Mouse (Mus musculus): Measurements from ENCODE around the gene Rtn1. TPM values are rescaled to one million over a fixed set of nuclear protein-coding genes. Genes with fewer than 3 reads are reported as not detected.

Rtn1 gene
- total and polyA plus RNA-seq, 2 experiments from 2014 or later, result 6.5 to 11.7 TPM

DNA sequence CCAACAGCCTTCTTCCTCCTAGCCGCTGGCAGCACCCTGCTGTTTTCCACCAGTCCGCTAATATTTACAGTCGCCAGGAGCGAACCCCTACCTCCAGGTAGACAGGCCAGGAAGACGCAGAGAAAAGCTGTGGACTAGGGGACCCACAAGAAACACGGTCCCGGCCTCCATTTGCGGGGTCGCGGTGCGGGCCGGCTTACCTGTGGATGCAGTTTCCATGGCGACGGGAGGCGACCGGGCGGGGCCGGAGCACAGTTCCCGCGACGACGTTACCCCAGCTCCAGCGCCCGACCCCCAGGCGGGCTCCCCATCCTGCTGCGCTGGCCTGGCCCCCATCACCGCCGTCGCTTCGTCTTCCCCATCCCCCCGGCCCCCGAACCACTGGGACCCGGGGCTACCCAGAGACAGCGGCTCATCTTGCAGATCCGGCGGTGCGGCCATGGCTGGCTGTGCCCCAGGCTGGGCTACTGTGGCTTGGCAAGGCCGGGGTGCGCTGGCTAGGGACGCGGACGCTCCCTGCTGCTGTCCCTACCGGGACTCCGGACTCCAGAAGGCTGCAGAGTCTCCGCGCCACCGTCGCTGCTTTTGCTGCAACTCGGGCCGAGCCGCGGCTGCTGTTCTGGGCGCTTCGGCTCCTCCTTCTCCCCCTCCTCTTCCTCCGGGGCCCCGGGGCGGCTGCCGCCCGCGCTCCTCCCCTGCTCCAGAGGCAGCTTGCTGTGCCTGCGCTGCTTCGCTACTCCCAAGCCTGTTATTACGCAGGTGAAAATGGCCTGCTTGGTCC lies 553 bp downstream of the Rtn1 start:
- peaks cover 27% of the 10 kb centered on the region; the same call in 1 of the 2 replicates for H3K27me3 ChIP-seq (ENCODE audit: control insufficient read depth, insufficient read depth, low read length)
- peak overlapping the region; percentile 56 for H3K4me3 ChIP-seq (ENCODE audit: low read depth, low read length)
- TF ChIP-seq CTCF (IDR thresholded peaks at IDR 0.05; ENCODE audit: low read depth) (no peak), EP300 (IDR thresholded peaks at IDR 0.05; ENCODE audit: low read depth) (no peak)
- WGBS, result under 1% methylated on average over 59 of the region's 63 CpGs
- peak overlapping the region; percentile 81 for H3K4me2 ChIP-seq (ENCODE audit: low read depth, low read length)
- peak; percentile 44 for ATAC-seq (ENCODE audit: insufficient read depth, low read depth)
- peak; percentile 16 for DNase-seq (ENCODE audit: low spot score)
- no peaks in the 10 kb centered on the region for H3K9me3 ChIP-seq (replicated peaks; ENCODE audit: control insufficient read depth, low read length)
- H3K36me3 ChIP-seq (replicated peaks; ENCODE audit: control insufficient read depth, insufficient read depth, low read length), result no peaks in the 10 kb centered on the region
- no peaks in the 10 kb centered on the region; the same call in 1 of the 2 replicates for H3K4me1 ChIP-seq (ENCODE audit: control insufficient read depth, insufficient read depth)
- peak overlapping the region; percentile 7; the same call in 1 of the 2 replicates for H3K9ac ChIP-seq (replicated peaks; ENCODE audit: low read depth, low read length)
- no peak overlapping the region for H3K27ac ChIP-seq (ENCODE audit: low read depth)

DNA sequence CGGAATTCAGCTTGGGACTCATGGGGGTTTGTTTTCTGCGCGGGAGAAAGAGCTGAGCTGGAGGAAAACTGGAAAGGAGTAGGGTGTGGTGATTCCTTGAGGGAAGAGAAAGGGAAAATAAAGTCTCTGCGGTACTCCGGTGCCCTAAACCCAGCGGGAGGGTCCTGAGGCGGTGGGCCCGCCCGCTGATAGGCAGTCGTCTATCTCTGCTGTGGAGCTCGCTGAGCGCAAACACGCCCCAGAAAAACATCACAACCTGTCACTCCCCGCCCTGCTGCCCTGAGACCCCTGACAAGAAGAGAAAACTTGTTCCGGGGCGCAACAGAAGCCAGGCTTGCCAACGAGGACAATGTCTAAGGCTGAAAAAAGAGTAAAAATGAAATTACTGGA lies 1.1 kb downstream of the Rtn1 start:
- Histone ChIP-seq H3K27ac (ENCODE audit: low read depth) (no peak overlapping the region), H3K4me2 (ENCODE audit: low read depth, low read length) (peak overlapping the region; percentile 81), H3K9me3 (replicated peaks; ENCODE audit: control insufficient read depth, low read length) (no peaks in the 10 kb centered on the region), H3K27me3 (ENCODE audit: control insufficient read depth, insufficient read depth, low read length) (peaks cover 27% of the 10 kb centered on the region; the same call in 1 of the 2 replicates), H3K4me1 (ENCODE audit: control insufficient read depth, insufficient read depth) (no peaks in the 10 kb centered on the region; the same call in 1 of the 2 replicates), H3K4me3 (ENCODE audit: low read depth, low read length) (peak overlapping the region; percentile 56), H3K9ac (replicated peaks; ENCODE audit: low read depth, low read length) (no peak overlapping the region), H3K36me3 (replicated peaks; ENCODE audit: control insufficient read depth, insufficient read depth, low read length) (no peaks in the 10 kb centered on the region)
- TF ChIP-seq CTCF (IDR thresholded peaks at IDR 0.05; ENCODE audit: low read depth) (no peak), EP300 (IDR thresholded peaks at IDR 0.05; ENCODE audit: low read depth) (no peak)
- WGBS, result under 1% methylated on average over 17 of the region's 17 CpGs
- ATAC-seq (ENCODE audit: insufficient read depth, low read depth) (no peak), DNase-seq (ENCODE audit: low spot score) (no peak)

DNA sequence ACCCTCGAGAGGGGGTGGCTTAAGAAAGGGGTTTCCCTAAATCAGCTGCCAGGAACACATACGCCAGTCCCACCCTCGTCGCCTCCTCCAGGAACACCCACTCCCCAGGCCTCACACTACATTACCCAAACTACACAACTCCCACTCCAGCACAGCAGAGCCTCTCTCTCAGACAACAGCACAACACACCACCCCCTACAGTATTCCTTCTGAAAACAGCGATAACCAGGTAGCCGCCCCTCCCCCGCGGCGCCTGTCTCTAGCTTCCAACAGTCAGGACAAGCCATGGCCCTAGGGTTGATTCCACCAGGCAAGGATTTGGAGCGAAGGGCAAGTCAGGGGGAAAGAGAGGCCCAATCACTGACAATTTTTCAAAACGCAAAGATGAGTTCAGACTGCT lies 1.7 kb downstream of the Rtn1 start:
- Histone ChIP-seq H3K4me1 (ENCODE audit: control insufficient read depth, insufficient read depth) (no peaks in the 10 kb centered on the region; the same call in 1 of the 2 replicates), H3K36me3 (replicated peaks; ENCODE audit: control insufficient read depth, insufficient read depth, low read length) (no peaks in the 10 kb centered on the region), H3K4me3 (ENCODE audit: low read depth, low read length) (peak overlapping the region; percentile 56; the same call in 1 of the 2 replicates), H3K27me3 (ENCODE audit: control insufficient read depth, insufficient read depth, low read length) (peaks cover 27% of the 10 kb centered on the region; the same call in 1 of the 2 replicates), H3K27ac (ENCODE audit: low read depth) (no peak overlapping the region), H3K9me3 (replicated peaks; ENCODE audit: control insufficient read depth, low read length) (no peaks in the 10 kb centered on the region), H3K9ac (replicated peaks; ENCODE audit: low read depth, low read length) (no peak overlapping the region), H3K4me2 (ENCODE audit: low read depth, low read length) (peak overlapping the region; percentile 81; the same call in 1 of the 2 replicates)
- 18% methylated on average over 11 of the region's 11 CpGs for WGBS
- TF ChIP-seq CTCF (IDR thresholded peaks at IDR 0.05; ENCODE audit: low read depth) (no peak), EP300 (IDR thresholded peaks at IDR 0.05; ENCODE audit: low read depth) (no peak)
- no peak for ATAC-seq (ENCODE audit: insufficient read depth, low read depth)
- no peak for DNase-seq (ENCODE audit: low spot score)

DNA sequence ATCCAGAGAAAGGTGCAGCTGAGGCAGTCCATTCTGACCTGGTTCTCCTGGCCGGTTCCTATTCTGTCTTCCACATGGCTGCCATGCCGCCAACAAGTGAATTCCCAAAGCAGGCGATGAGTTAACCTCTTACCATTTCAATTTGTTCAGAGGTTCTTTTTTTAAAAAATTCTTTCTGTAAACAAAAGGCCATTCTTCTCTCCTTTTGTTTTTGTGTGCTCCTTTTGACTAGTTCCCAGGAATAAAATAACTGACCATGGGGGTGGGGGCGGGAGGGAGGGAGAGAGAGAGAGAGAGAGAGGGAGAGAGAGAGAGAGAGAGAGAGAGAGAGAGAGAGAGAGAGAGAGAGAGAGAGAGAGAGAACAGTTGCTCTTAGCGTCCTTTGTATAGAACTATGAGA lies 3.8 kb downstream of the Rtn1 start:
- 60% methylated on average over 4 of the region's 5 CpGs for WGBS
- Histone ChIP-seq H3K4me1 (ENCODE audit: control insufficient read depth, insufficient read depth) (no peaks in the 10 kb centered on the region; the same call in 1 of the 2 replicates), H3K9ac (replicated peaks; ENCODE audit: low read depth, low read length) (no peak overlapping the region), H3K36me3 (replicated peaks; ENCODE audit: control insufficient read depth, insufficient read depth, low read length) (no peaks in the 10 kb centered on the region), H3K27ac (ENCODE audit: low read depth) (no peak overlapping the region), H3K27me3 (ENCODE audit: control insufficient read depth, insufficient read depth, low read length) (peaks cover 27% of the 10 kb centered on the region; the same call in 1 of the 2 replicates), H3K4me3 (ENCODE audit: low read depth, low read length) (no peak overlapping the region), H3K4me2 (ENCODE audit: low read depth, low read length) (no peak overlapping the region), H3K9me3 (replicated peaks; ENCODE audit: control insufficient read depth, low read length) (no peaks in the 10 kb centered on the region)
- ATAC-seq (ENCODE audit: insufficient read depth, low read depth), result no peak
- no peak for TF ChIP-seq EP300 (IDR thresholded peaks at IDR 0.05; ENCODE audit: low read depth)
- TF ChIP-seq CTCF (IDR thresholded peaks at IDR 0.05; ENCODE audit: low read depth), result no peak
- no peak for DNase-seq (ENCODE audit: low spot score)

DNA sequence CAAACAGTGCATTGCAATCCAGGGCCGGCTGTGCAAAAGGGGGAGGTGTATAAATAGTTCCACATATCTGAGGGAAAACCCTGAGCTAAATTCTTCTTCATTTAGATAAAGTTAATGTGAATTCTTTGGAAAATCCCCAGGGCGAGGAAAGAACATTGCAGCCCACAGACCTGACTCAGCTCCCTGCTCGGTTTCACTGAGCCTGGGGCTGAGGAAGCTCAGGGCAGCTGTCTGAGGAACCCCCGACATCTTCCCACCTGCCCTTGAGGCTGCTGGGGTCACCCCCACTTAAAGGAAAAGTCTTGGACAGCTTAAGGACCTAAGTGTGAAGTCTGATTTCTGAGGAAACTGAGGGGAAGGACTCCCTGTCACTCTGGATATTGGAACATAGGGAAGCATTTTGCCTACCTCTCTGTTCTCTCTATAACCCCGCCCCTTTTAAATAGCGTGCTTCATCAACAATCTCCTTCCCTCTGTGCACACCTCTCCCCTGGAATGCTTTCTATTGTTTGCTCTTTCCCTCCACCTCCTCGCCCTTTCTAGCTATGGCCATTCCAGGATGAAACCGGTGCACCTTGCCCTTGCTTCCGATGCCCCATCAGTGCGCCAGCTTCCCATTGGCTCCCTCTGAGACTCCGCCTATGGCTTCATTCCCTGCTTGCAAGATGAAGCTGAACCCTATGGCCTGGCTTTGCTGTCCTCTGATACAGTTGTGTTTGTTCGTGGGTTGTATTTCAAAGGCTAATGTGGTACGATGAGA lies 15.6 kb downstream of the Rtn1 start:
- Histone ChIP-seq H3K4me2 (ENCODE audit: low read depth, low read length) (no peak overlapping the region), H3K4me1 (ENCODE audit: control insufficient read depth, insufficient read depth) (no peaks in the 10 kb centered on the region), H3K9me3 (replicated peaks; ENCODE audit: control insufficient read depth, low read length) (no peaks in the 10 kb centered on the region), H3K9ac (replicated peaks; ENCODE audit: low read depth, low read length) (no peak overlapping the region), H3K36me3 (replicated peaks; ENCODE audit: control insufficient read depth, insufficient read depth, low read length) (no peaks in the 10 kb centered on the region), H3K27me3 (ENCODE audit: control insufficient read depth, insufficient read depth, low read length) (no peaks in the 10 kb centered on the region), H3K27ac (ENCODE audit: low read depth) (no peak overlapping the region), H3K4me3 (ENCODE audit: low read depth, low read length) (no peak overlapping the region)
- 52% methylated on average over 13 of the region's 13 CpGs for WGBS
- no peak for TF ChIP-seq CTCF (IDR thresholded peaks at IDR 0.05; ENCODE audit: low read depth)
- no peak for TF ChIP-seq EP300 (IDR thresholded peaks at IDR 0.05; ENCODE audit: low read depth)
- DNase-seq (ENCODE audit: low spot score) (no peak), ATAC-seq (ENCODE audit: insufficient read depth, low read depth) (no peak)
